Mouse (Mus musculus) left cerebral cortex, postnatal 10 days (tissue): ENCODE results near the gene Ino80b. TPM values are rescaled to one million over a fixed set of nuclear protein-coding genes. Genes with fewer than 3 reads are reported as not detected.

ENCODE experiments used
- DNase-seq, 2 experiments: peaks; one replicate each; pipeline ENCODE4 v3.0.0; 2021 to 2022; ENCODE audit warnings: low spot score in 2 of 2, mixed read lengths in 1 of 2; ENCODE audit errors: extremely low spot score in 1 of 2
- intact Hi-C: fragments of 180-260 bp; cut with DNase I; formaldehyde crosslinking; loops from one replicate; pipeline ENCODE4 v1.15.1; 2025
- total RNA-seq, 2 experiments: library from RNA; stranded (reverse); gene quantifications; 2 replicates each; pipeline ENCODE4 v1.2.3; 2021

Ino80b gene
- total RNA-seq, 2 experiments from 2014 or later, result 19.9 to 23.2 TPM

DNA sequence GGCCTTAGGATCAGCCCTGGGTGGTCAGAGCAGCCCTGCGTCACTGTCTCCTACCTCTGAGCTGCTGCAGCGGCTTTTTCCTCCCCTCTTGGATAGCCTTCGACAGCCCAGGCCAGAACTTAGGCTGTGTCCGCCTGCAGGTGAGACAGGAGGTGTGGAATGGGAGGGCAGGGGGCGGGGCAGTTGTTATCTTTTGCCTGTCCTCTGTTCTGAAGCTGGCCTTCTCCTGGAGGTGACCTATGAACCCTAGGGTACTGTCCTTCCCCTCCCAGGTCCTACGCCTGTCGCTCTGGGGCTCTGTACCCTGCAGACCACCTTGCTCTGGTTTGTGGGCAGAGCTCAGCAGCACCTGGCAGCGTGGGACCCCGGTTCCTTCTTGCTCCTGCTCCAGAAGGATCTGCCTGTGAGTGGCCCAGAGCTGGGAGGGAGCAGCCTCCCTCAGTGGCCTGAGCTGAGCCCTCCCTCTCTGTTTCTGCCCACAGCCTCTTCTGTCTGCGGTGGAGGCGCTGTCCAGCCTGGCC is 22.0 kb downstream of the Ino80b start:
- DNase-seq, result no peak
- intact Hi-C loops, result no loop called here

DNA sequence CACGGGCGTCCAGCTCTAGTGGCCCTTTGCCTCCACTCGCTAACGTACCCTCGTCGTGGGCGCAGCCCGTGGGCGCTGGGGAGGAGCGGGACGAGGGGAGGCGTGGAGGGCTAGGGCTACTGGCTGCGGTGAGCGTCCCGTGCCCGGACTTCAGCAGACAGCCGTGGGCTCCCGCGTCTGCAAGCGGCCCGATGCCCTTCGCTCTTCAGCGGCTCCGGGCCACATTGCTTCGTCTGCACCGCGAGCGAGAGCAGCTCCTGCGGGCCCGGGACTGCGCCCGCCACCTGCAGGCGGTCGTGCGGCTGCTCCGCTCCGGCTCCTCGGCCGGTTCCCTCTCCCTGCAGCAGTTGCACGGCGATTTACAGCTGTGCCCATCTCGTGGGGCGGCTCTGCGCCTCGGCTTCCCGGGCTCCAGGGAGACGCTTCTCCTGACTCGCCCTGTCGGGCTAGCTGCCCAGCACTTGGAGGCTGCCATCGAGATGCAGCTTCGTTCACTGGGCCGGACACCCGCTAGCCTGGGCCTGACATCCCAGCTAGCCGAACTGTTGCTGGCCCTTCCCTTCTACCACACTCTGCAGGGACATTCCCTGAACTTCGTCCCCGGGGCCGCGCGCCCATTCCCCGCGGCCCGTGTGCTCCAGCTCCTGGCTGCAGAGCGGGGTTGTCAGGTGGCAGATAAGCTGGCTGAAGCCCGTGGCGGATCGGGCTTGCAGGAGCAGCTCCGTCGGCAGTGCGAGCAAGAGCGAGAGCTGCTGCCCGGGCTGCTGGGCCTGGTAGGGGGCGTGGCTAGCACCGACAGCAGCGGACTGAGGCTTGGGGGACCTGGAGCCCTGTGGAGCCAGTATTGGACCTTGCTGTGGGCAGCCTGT is 23.3 kb downstream of the Ino80b start:
- DNase-seq, result peak in 1 of 2 experiments; percentile 84
- intact Hi-C loops, result loop anchor here (2.0 kb wide), 1 partner anchor 105 kb away; no protein-coding TSS in a partner anchor

GRCm38 (mm10) chr6:83101316-83101687 is 23.9 kb downstream of the Ino80b start, which contains the start of the genes Ccdc142 and Gm42688:
TSS of gene Ccdc142 (plus strand) at chr6:83101601.
TSS of gene Gm42688 (plus strand) at chr6:83101617.
- intact Hi-C loops, result loop anchor here (2.0 kb wide), 1 partner anchor 105 kb away; no protein-coding TSS in a partner anchor
- peak; percentile 90 for DNase-seq

DNA sequence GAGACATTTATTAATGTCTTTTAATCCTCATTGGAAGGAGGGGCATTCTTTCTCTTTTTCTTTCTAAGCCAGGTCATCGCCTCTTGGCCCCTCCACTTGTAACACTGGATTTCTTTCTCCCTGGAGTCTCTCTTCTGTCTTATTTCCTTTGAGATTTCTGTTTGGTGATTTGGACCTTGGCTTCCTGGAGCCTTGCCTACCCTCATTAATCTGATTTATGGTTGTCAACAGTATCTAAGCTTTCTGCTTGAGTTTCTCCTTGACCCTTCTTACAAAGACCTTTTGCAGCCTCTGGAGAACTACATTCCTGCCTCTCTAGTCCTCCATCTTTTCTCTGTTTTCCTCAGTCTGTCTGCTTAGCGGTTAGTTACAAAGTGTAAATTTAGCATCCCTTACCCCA is 26.8 kb downstream of the Ino80b start:
- intact Hi-C loops, result no loop called here
- no peak for DNase-seq

DNA sequence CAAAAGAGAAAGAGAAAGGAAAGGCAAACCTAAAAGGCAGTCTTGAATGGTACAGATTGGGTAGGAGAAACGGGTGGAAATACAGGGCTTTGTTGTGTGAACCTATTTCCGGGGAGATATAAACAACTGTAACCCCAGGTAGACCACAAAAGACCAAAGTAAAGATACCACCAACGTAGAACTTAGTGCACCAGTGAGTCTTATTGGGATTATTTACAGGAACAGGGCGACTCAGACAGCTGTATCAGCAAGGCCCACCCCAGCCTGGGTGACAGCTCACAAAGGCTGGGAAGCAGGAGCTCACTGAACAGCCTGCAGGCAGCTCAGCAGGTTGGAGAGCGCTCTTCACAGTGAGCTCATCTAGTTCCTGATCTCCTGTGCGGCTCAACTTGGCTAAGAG is 29.3 kb downstream of the Ino80b start:
- DNase-seq, result no peak
- intact Hi-C loops, result no loop called here

DNA sequence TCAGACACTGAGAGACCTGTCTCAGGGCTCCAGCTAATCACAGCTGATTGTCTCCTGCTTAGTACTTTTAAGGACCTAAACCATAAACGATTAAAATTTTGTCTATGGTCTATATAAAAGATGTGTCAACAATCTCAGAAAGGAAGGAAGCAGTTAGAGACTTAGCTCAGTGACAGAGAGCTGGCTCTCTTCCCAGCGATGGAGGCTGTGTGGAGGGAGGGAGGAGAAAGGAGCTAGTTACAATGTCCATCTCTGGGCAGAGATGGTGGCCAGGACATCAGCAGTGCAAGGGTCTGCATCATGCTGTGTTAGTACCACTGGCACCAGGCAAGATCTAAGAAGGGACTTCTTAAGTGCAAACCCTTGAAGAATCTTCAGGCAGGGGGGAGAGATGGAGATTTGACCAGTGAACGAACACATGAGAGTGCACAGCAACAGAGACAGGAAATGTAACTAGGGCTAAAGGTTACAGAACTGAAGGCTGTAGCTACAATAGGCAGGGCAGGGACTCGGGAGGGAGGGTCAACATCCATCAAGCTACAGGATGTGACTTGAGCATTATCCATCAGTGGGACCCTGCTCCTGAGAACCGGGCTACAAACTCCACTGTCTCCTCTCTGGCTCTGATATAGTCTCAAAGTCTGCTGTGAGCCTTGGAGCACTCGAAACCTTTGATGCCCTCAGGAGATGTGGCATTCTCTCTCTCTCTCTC is 32.7 kb downstream of the Ino80b start:
- DNase-seq, result no peak
- intact Hi-C loops, result no loop called here

DNA sequence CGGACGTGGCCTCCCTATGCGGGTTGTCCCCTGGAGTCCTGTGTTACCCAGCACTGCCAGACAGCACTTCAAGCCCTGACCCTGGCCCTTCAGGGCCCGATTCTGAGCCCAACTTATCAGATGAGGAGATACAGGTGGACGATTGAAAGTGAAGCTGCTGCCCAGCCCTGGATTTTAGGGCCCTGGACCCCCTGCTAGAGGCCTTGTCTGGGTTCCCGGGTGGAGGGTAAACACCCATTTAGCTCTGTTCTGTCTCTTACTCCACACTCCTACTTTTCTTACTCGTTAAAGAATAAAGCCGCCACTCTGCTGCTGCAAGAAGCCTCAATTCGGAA is 37.3 kb downstream of the Ino80b start:
- no peak for DNase-seq
- intact Hi-C loops, result no loop called here

DNA sequence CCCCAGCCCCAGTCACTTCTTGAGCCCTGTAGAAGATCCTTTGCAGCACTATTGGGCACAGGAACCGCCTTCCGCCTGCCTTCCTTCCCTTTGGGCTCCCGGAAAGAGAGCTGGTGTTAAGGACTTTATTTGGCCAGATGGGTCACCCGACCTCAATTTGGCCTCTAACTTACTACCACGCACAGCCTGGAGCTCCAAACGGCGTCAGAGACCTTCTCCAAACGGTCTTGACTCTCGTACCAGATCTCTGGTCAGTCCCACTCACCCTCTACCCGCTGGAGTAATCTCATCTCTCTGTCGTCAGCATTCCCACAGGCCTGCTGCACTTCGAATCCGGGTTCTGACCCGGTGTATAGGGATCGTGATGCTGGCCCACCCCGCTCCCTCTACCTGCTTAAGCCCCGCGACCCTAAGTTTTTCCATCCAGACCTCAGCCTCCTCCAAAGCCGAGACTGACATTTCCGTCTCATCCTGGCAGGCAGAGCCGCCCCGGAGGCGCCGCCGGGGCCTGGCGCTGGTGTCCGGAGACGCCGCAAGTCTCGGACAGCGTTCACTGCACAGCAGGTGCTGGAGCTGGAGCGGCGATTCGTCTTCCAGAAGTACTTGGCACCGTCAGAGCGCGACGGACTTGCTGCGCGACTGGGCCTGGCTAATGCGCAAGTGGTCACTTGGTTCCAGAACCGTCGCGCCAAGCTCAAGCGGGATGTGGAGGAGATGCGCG is 37.9 kb downstream of the Ino80b start:
- DNase-seq, result peak in 1 of 2 experiments; percentile 40
- intact Hi-C loops, result no loop called here

DNA sequence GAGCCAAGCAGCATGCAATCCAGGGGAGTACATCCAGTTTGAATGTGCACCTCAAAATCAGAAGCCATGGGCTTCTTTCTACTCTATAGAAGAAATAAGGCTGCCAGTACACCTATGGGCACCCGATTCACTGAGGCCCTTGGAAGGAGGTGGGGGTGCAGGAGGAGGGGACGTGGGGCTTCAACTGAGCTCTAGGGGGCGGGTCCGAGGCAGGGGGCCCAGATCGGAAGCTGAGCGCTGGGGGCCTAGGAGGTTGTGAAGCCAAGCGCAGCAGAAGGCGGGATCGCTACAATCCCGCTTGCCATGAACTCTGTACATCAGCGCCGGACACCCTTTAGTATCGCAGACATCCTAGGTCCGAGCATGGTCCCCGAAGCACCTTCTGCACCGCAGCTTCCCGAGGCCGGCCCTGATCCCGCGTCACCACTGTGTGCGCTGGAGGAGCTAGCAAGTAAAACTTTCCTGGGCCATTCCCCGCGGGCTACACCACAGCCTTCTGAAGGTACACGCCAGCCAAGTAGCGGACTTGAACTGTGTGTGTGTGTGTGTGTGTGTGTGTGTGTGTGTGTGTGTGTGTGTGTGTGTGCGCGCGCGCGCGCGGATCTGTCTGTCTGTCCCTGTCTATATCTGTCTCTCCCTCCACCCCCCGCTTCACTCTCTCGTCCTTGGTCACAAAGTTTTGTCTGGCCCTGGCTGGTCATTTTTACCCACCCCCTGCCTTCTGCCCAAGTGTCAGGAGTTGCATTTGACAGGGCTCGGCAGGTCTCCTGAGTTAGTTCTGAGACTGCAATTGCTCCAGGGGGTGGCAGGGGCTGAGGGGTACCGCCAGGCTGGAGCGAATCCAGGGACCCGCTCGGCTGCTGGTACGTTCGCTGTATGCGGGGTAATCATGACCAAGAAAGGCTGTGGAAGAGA is 38.9 kb downstream of the Ino80b start, which contains the start of gene Lbx2:
Gene Lbx2, plus strand, starts transcription at position 247 of the 915 bp plus-strand sequence.
- intact Hi-C loops, result no loop called here

DNA sequence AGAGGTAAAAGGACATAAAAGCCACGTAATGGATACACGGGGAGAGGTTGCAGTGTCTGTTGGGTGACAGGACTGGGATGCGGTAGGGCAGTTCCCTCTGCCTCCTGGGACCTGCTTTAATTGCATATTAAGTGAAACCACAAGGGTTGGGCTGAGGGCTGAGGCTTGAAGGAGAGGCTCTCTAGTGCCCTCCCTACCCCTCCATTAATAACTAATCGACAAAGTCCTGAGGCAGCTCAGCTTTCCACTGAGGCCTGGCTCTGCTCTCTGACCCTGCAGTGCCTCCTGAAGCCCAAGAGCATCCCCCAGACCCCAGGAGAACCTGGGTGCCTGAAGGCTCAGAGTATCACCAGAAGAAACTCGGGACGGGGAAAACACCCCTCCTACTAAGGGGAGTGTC is 40.8 kb downstream of the Ino80b start:
- DNase-seq, result no peak
- intact Hi-C loops, result no loop called here

More for the DNA sequence above, 38.9 kb downstream of the Ino80b start, which contains the start of gene Lbx2:
- no peak for DNase-seq

DNA sequence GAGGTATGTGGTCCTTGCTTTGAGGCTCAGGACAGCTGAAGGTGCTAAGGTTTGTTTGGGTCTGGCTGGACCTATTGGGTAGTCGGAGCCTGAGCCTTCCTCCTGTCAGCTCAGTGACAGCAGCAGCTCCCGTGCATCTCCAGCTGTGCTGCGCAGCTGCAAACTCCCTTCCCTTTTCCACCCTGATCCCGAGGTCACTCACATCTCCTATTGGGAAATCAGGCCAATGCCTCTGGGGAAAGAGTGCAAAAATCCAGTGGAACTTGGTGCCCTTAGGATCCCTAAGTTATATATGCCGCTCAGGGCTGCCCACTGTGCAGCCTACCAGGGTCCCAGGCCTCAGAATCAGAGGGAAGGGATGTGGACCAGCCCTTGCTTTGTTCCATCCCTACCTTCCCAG is 41.7 kb downstream of the Ino80b start:
- no peak for DNase-seq
- intact Hi-C loops, result no loop called here

- DNase-seq, result no peak
- intact Hi-C loops, result no loop called here
Measured at GRCm38 (mm10) chr6:83080210-83080609, 45.0 kb downstream of the Ino80b start.

- peak; percentile 97 to 99 for DNase-seq
- intact Hi-C loops, result loop anchor here (2.0 kb wide), 1 partner anchor 82 kb away; no protein-coding TSS in a partner anchor
Measured at GRCm38 (mm10) chr6:83078324-83078858, 46.8 kb downstream of the Ino80b start.

DNA sequence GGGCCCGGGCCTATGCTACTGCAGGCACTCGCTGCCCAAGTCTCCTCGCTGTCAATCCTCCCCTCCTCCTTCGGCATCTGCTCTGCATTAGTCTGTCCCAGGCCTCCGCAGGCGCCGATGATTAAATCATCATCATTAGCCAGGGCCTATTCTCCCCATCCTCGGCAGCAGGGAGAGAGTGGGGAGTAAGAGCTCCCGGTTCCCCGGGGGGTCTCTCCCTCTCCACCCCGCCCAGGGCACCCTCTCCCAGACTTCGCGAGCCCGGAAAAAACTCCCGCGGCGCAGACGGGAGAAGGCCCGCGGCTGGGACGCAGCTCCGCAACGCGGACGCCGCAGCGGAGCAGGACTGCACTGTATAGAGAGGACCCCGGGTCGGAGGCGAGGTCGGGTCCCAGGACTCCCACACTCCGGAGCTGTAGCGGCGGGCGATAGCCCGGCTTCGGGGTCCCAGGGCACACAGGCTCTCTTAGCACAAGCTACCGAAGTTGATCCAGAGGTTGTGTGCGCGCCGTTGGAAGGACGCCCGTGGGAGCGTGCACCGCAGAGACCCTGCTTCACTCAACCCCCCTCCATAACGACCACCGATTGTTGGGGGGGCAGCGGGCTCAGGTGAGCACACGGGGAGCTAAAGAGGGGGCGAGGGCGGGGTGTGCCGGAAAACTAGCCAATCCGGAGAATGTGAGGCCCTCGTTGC is 47.5 kb downstream of the Ino80b start, which contains the start of gene Pcgf1:
Gene Pcgf1, plus strand, starts transcription at position 240 of the 694 bp plus-strand sequence.
- intact Hi-C loops, result loop anchor here (2.0 kb wide), 1 partner anchor 81 kb away; no protein-coding TSS in a partner anchor
- DNase-seq, result no peak

GRCm38 (mm10) chr6:83074979-83075378 is 50.3 kb downstream of the Ino80b start:
- intact Hi-C loops, result no loop called here
- DNase-seq, result no peak
